Mouse (Mus musculus) midbrain, embryonic 15.5 days (tissue): ENCODE data around the gene Il5. TPM values are rescaled to one million over a fixed set of nuclear protein-coding genes. Genes with fewer than 3 reads are reported as not detected.

ENCODE experiments used
- ATAC-seq: fragments of 200-750 bp; cut with Nextera tagmentation; replicated peaks from 2 replicates; pipeline ENCODE4 v1.8.0; 2017; ENCODE audit warnings: moderate TSS enrichment
- H3K27ac ChIP-seq: fragments of 300-500 bp; sonication (generic); 2 replicates; pipeline ENCODE4 v1.5.1; 2015; ENCODE audit warnings: mild to moderate bottlenecking, inconsistent platforms
- H3K27me3 ChIP-seq: fragments of 300-500 bp; sonication (generic); replicated peaks from 2 replicates; pipeline ENCODE4 v1.6.1; 2015; ENCODE audit warnings: inconsistent platforms
- H3K36me3 ChIP-seq: fragments of 300-500 bp; sonication (generic); replicated peaks from 2 replicates; pipeline ENCODE4 v1.6.1; 2015; ENCODE audit warnings: inconsistent platforms
- H3K4me1 ChIP-seq: fragments of 300-500 bp; sonication (generic); 2 replicates; pipeline ENCODE4 v1.6.1; 2015; ENCODE audit warnings: inconsistent platforms
- H3K4me2 ChIP-seq: fragments of 300-500 bp; sonication (generic); 2 replicates; pipeline ENCODE4 v1.6.1; 2015; ENCODE audit warnings: inconsistent platforms, mild to moderate bottlenecking, moderate library complexity
- H3K4me3 ChIP-seq: fragments of 300-500 bp; sonication (generic); 2 replicates; pipeline ENCODE4 v1.5.1; 2015; ENCODE audit warnings: mild to moderate bottlenecking, inconsistent platforms
- H3K9ac ChIP-seq: fragments of 300-500 bp; sonication (generic); 2 replicates; pipeline ENCODE4 v1.6.1; 2015; ENCODE audit warnings: mild to moderate bottlenecking, inconsistent platforms
- H3K9me3 ChIP-seq: fragments of 300-500 bp; sonication (generic); 2 replicates; pipeline ENCODE4 v1.6.1; 2016; ENCODE audit warnings: inconsistent platforms
- WGBS: fragments of 180-500 bp; shearing (Covaris S2); methylation state at CpG from one replicate; pipeline ENCODE4 v1.1.7; 2015; ENCODE audit warnings: mixed read lengths; 5-methylcytosine and 5-hydroxymethylcytosine counted together
- polyA plus RNA-seq: library from polyadenylated mRNA; unstranded; fragments of >200 nt; fragmentation: Nextera tagmentation; extraction: Ambion mirVana; gene quantifications from 2 replicates; pipeline ENCODE4 v1.2.1, GENCODE M21; 2015

The Il5 gene
- polyA plus RNA-seq, 1 experiment from 2014 or later = not detected

GRCm38 (mm10) chr11:53763496-53764140, 43.0 kb downstream of the Il5 start:
- H3K36me3 ChIP-seq = no peaks in the 10 kb centered on the region
- ATAC-seq = peak; percentile 79
- H3K4me2 ChIP-seq = peak overlapping the region; percentile 64
- H3K27ac ChIP-seq = no peak overlapping the region
- peak overlapping the region; percentile 27 for H3K4me3 ChIP-seq
- no peaks in the 10 kb centered on the region for H3K9me3 ChIP-seq
- H3K9ac ChIP-seq = peak overlapping the region; percentile 18; the same call in 1 of the 2 replicates
- H3K4me1 ChIP-seq = peaks cover 22% of the 10 kb centered on the region
- WGBS = 2% methylated on average over 33 of the region's 33 CpGs
- peaks cover 39% of the 10 kb centered on the region for H3K27me3 ChIP-seq

DNA sequence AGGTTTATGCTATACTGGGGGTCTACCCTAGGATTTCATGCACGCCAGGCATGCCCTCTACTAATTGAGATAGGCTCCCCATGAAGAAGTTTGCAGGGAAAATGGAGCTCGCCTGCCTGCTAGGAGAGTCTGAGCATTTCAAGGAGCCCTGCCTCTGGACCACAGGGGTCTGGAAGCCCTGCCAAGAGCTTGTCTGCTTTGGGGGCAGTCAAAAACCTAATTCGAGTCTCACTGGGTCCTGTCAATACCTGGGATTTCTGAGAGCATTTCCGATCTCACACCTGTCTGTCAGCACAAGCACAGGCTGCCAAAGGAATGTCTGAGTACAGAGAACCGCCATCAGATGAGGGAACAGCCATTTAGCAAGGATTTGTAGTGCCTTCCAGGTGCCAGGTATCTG, 44.0 kb downstream of the Il5 start:
- Histone ChIP-seq H3K27ac (no peak overlapping the region), H3K4me2 (no peak overlapping the region), H3K9me3 (no peaks in the 10 kb centered on the region), H3K9ac (no peak overlapping the region), H3K27me3 (peaks cover 45% of the 10 kb centered on the region), H3K36me3 (no peaks in the 10 kb centered on the region), H3K4me3 (no peak overlapping the region), H3K4me1 (peaks cover 24% of the 10 kb centered on the region)
- ATAC-seq = no peak
- WGBS = 44% methylated on average over 5 of the region's 5 CpGs

DNA sequence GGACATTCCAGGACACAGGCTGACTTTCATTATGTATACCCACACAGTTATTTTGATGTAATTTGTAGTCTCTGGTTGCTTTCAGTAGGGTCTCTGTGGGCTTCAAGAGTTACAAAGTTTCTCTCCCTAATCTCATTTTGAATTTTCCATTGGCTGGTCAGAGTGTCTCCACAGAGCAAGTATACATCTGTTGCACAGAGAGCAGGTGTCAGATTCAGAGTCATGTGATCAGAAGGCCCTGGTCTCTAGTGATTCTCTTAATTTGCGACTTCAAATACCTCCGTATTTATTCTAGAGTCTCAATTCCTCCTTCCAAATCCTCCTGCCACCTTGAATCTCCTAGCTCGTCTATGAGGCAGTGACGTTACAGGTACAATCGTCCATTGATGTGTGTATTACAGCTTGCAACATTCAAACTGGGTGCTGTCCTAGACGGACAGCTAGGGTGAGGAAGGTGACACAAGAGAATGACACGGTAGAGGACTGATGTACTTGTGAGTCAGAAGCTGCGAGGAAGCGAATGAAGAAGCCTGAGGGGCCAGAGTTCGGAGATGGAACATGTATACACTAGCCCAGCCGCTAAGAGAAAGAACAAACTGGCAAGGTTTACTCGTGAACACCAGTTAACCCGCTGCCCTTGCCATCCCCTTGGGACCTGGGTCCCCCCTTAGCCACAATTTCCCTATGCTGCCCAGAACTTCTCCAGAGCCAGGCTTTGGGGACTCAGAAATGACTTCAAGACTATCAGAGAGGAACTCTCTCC, 48.0 kb downstream of the Il5 start:
- H3K27ac ChIP-seq = no peak overlapping the region
- no peak overlapping the region for H3K9ac ChIP-seq
- H3K27me3 ChIP-seq = peaks cover 38% of the 10 kb centered on the region
- no peak overlapping the region for H3K4me3 ChIP-seq
- no peak overlapping the region for H3K4me2 ChIP-seq
- no peak for ATAC-seq
- H3K9me3 ChIP-seq = no peaks in the 10 kb centered on the region
- H3K36me3 ChIP-seq = no peaks in the 10 kb centered on the region
- WGBS = 79% methylated on average over 13 of the region's 13 CpGs
- peaks cover 18% of the 10 kb centered on the region for H3K4me1 ChIP-seq

GRCm38 (mm10) chr11:53769185-53769576, 48.6 kb downstream of the Il5 start:
- H3K9me3 ChIP-seq = no peaks in the 10 kb centered on the region
- no peak overlapping the region for H3K27ac ChIP-seq
- peak overlapping the region; percentile 61; the same call in 1 of the 2 replicates for H3K9ac ChIP-seq
- no peaks in the 10 kb centered on the region for H3K36me3 ChIP-seq
- WGBS = 64% methylated on average over 12 of the region's 12 CpGs
- H3K27me3 ChIP-seq = peaks cover 37% of the 10 kb centered on the region
- ATAC-seq = no peak
- H3K4me3 ChIP-seq = peak overlapping the region; percentile 63
- H3K4me2 ChIP-seq = peak overlapping the region; percentile 98
- peaks cover 13% of the 10 kb centered on the region for H3K4me1 ChIP-seq

GRCm38 (mm10) chr11:53769760-53770124, 49.1 kb downstream of the Il5 start, which contains the start of gene Irf1:
Irf1 (plus strand) TSS chr11:53770014.
- Histone ChIP-seq H3K27me3 (peaks cover 32% of the 10 kb centered on the region), H3K4me3 (peak within 1 kb of the TSS; percentile 63), H3K27ac (no peak within 1 kb of the TSS; the same call in 1 of the 2 replicates)

DNA sequence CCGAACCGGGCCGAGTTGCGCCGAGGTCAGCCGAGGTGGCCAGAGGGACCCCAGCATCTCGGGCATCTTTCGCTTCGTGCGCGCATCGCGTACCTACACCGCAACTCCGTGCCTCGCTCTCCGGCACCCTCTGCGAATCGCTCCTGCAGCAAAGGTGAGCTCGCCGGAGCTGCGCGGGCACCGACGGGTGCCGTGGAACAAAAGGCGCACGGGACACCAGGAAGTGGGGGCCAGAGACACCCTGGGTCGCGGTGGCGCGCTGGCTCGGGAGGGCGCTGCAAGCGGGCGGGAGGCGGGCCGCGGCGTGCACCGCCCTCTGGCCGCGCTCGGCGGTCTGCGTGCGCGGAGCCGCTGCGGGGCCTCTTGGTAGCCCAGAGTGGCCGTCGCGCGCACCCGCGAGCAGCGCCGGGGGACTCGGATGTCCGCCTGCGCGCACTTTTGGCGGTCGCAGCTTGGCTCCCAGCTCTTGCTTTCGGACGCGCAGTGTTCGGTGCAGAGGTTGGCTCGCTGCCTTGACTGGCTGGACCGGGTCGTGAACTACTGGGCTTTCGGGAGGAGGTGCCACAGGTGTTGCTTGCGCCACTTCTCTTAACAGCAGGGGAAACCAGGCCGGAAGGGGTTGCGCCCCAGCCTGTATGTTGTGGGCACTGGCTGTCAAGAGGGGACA, 49.7 kb downstream of the Il5 start:
- Histone ChIP-seq H3K4me3 (peak overlapping the region; percentile 63), H3K27ac (no peak overlapping the region; the same call in 1 of the 2 replicates), H3K36me3 (no peaks in the 10 kb centered on the region), H3K4me2 (peak overlapping the region; percentile 98), H3K27me3 (peaks cover 32% of the 10 kb centered on the region), H3K9ac (peak overlapping the region; percentile 61), H3K4me1 (peaks cover 13% of the 10 kb centered on the region), H3K9me3 (no peaks in the 10 kb centered on the region)
- under 1% methylated on average over 69 of the region's 75 CpGs for WGBS
- peak; percentile 86 for ATAC-seq

More at GRCm38 (mm10) chr11:53769760-53770124, 49.1 kb downstream of the Il5 start, which contains the start of gene Irf1:
- peaks cover 13% of the 10 kb centered on the region for H3K4me1 ChIP-seq
- peak; percentile 94 for ATAC-seq
- no peaks in the 10 kb centered on the region for H3K9me3 ChIP-seq
- H3K9ac ChIP-seq = peak within 1 kb of the TSS; percentile 61
- WGBS = under 1% methylated on average over 40 of the region's 40 CpGs
- H3K4me2 ChIP-seq = peak within 1 kb of the TSS; percentile 98
- H3K36me3 ChIP-seq = no peaks in the 10 kb centered on the region

- Histone ChIP-seq H3K4me3 (no peak overlapping the region), H3K36me3 (no peaks in the 10 kb centered on the region), H3K27ac (no peak overlapping the region), H3K9ac (no peak overlapping the region), H3K4me1 (peaks cover 13% of the 10 kb centered on the region), H3K9me3 (no peaks in the 10 kb centered on the region), H3K27me3 (peaks cover 32% of the 10 kb centered on the region), H3K4me2 (peak overlapping the region; percentile 98; the same call in 1 of the 2 replicates)
- no peak for ATAC-seq
- WGBS = 80% methylated on average over 11 of the region's 11 CpGs
These were observed 50.6 kb downstream of the Il5 start for GRCm38 (mm10) chr11:53771001-53771744.

DNA sequence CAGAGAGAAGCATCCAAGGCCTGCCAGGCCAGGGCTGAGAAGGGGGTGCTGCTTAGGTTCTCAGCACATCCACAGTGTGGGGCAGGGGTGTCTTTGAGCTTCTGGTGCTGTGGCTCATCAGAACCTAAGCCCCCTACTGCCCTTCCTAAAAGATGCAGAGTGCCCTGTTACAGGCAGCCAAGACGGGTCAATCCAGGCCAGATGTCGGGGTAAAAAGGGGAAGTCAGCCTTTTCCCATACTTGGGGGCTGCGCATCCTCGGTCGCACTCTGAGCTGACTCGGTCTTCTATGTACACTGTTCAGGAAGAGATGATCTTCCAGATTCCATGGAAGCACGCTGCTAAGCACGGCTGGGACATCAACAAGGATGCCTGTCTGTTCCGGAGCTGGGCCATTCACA, 51.9 kb downstream of the Il5 start:
- ATAC-seq = no peak
- WGBS = 83% methylated on average over 9 of the region's 9 CpGs
- no peak overlapping the region for H3K4me2 ChIP-seq
- H3K27ac ChIP-seq = no peak overlapping the region
- H3K9ac ChIP-seq = no peak overlapping the region
- H3K36me3 ChIP-seq = no peaks in the 10 kb centered on the region
- no peak overlapping the region for H3K4me3 ChIP-seq
- H3K27me3 ChIP-seq = peaks cover 29% of the 10 kb centered on the region
- peaks cover 13% of the 10 kb centered on the region for H3K4me1 ChIP-seq
- no peaks in the 10 kb centered on the region for H3K9me3 ChIP-seq

DNA sequence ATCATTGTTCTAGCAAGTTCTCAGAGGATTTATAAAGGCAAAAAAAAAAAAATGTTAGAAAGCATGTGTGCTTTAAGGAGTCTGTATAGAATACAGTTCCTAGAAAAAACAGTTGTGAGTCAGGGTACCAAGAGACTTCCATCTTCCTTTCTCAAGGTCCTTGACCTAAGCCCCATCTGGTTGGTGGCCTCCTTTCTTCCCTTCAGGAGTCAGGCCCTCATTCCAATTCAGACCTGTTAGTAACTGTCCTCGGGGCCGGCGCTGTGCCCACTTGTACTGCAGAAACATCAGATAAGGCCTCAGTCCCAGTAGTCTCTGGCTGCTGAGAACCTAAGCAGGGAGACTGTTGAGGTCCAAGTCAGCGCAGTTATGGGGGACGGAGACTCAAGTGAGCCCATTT, 52.5 kb downstream of the Il5 start, which contains the start of gene Gm17334:
Gm17334 (minus strand) TSS at position 101 of the 400 bp plus-strand sequence.
- ATAC-seq = no peak
- Histone ChIP-seq H3K4me3 (no peak within 1 kb of the TSS), H3K4me1 (peaks cover 13% of the 10 kb centered on the region), H3K4me2 (no peak within 1 kb of the TSS), H3K27me3 (peaks cover 29% of the 10 kb centered on the region), H3K9me3 (no peaks in the 10 kb centered on the region), H3K9ac (no peak within 1 kb of the TSS), H3K27ac (no peak within 1 kb of the TSS), H3K36me3 (no peaks in the 10 kb centered on the region)
- WGBS = 94% methylated on average over 5 of the region's 5 CpGs

DNA sequence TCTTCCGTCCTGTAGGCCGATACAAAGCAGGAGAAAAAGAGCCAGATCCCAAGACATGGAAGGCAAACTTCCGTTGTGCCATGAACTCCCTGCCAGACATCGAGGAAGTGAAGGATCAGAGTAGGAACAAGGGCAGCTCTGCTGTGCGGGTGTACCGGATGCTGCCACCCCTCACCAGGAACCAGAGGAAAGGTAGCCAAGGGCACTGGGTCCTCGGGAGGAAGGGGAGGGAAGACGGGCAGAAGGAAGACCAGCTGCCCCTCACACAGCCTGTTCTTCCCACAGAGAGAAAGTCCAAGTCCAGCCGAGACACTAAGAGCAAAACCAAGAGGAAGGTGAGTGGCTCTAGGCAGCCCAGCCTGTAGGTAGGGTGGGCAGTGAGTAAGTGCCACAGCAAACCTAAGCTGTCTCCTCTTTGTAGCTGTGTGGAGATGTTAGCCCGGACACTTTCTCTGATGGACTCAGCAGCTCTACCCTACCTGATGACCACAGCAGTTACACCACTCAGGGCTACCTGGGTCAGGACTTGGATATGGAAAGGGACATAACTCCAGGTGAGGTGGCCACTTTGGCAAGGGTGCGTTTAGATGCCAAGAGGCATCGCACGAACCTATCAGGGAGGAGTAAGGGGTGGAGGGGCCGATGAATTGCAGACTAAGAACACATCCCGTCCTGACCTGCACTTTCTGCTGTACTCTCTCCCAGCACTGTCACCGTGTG, 53.2 kb downstream of the Il5 start:
- no peak overlapping the region for H3K9ac ChIP-seq
- H3K36me3 ChIP-seq = no peaks in the 10 kb centered on the region
- WGBS = 91% methylated on average over 16 of the region's 16 CpGs
- H3K4me3 ChIP-seq = no peak overlapping the region
- H3K9me3 ChIP-seq = no peaks in the 10 kb centered on the region
- H3K27ac ChIP-seq = no peak overlapping the region
- H3K4me2 ChIP-seq = no peak overlapping the region
- no peak for ATAC-seq
- peaks cover 24% of the 10 kb centered on the region for H3K27me3 ChIP-seq
- peaks cover 13% of the 10 kb centered on the region for H3K4me1 ChIP-seq
